Mouse (Mus musculus) erythroblast, embryonic 14.5 days (primary cell): ENCODE results near the gene Rps6kb1. TPM values are rescaled to one million over a fixed set of nuclear protein-coding genes. Genes with fewer than 3 reads are reported as not detected.

Experiments used
- H3K27me3 ChIP-seq: 2 replicates; pipeline ENCODE4 v1.6.1; 2012; ENCODE audit warnings: inconsistent platforms; ENCODE audit not compliant: control insufficient read depth
- H3K36me3 ChIP-seq: 2 replicates; pipeline ENCODE4 v1.6.1; 2012; ENCODE audit warnings: mild to moderate bottlenecking, inconsistent platforms; ENCODE audit not compliant: control insufficient read depth
- H3K4me1 ChIP-seq: 2 replicates; pipeline ENCODE4 v1.6.1; 2012; ENCODE audit warnings: inconsistent platforms; ENCODE audit not compliant: control insufficient read depth
- H3K4me3 ChIP-seq: replicated peaks from 2 replicates; pipeline ENCODE3; 2012; ENCODE audit warnings: moderate library complexity, mild to moderate bottlenecking, inconsistent platforms
- H3K9me3 ChIP-seq: 2 replicates; pipeline ENCODE4 v1.6.1; 2012; ENCODE audit warnings: low read length, inconsistent platforms, mixed read lengths; ENCODE audit not compliant: control insufficient read depth
- GATA1 ChIP-seq: IDR thresholded peaks from 2 replicates; pipeline ENCODE4 v1.6.1; 2012; ENCODE audit warnings: low read length, inconsistent platforms, mixed read lengths
- TAL1 ChIP-seq: IDR thresholded peaks from 3 replicates; pipeline ENCODE4 v1.6.1; 2012; ENCODE audit warnings: low read length, inconsistent platforms, mixed read lengths
- polyA plus RNA-seq: library from polyadenylated mRNA; stranded (reverse); fragments of >175 nt; gene quantifications from 2 replicates; pipeline ENCODE4 v1.2.3, GENCODE M21; 2012

Rps6kb1 gene
- polyA plus RNA-seq, 1 experiment, result 1.4 TPM

DNA sequence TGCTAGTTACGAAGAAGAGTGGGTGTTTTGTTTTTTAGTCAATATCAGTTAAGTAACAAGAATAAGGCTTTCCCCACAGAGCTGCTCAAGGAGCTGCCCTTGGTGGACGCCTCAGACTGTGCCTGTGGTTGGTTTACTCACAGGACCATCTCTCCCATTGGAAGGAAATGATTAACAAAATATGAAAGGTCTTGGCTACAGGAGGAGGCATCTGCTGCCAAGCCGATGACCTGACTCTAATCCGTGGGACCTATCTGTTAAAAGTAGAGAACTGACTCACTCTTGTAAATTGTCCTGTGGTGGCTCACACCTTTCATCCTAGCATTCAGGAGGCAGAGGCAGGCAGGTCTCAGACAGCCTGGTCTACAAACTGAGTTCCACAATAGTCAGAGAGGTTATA is 17.1 kb downstream of the Rps6kb1 start:
- no peaks in the 10 kb centered on the region for H3K9me3 ChIP-seq
- peaks cover 91% of the 10 kb centered on the region for H3K36me3 ChIP-seq
- no peaks in the 10 kb centered on the region for H3K27me3 ChIP-seq
- H3K4me1 ChIP-seq, result no peaks in the 10 kb centered on the region
- TF ChIP-seq GATA1 (no peak), TAL1 (no peak)
- H3K4me3 ChIP-seq, result no peak overlapping the region

DNA sequence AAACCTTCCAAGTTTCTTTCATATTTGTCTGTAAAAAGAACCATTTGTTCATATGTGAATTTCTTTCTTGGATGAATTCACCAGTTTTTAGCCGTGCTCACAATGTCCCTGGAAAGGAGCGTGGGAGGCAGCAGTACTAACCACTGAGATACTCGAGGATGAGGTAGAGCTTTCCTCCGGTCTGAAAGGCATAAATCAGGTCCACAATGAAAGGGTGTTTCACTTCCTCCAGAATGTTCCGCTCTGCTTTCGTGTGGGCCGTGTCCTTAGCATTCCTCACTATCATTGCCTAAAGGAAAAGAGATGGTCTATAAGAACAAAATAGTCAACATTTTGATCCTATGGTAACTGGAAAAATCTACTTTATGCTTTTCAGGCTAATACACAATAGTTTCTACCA is 24.9 kb downstream of the Rps6kb1 start:
- peaks cover 92% of the 10 kb centered on the region for H3K36me3 ChIP-seq
- TF ChIP-seq GATA1 (no peak), TAL1 (no peak)

DNA sequence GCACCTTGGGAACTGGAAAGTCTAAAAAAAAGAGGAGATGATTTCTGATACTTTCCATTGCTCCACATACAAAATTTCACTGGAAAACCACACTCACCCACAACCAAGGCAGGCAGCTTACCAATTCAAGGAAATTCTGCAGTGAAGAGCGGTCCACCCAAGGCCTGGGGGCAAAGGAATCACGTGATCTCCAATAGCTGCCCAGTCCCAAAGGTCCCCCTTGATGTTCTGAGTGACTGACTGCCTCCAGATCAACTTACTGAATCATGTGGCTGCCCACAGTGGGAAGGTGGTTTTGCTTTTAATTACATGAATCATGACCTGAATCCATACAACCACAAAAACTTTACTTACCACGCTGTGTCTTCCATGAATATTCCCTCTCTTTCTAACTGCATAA is 27.4 kb downstream of the Rps6kb1 start:
- Histone ChIP-seq H3K4me3 (no peak overlapping the region), H3K9me3 (0 out of 2 replicates have a peak, but pooled peaks cover 3% of the 10 kb centered on the region), H3K4me1 (no peaks in the 10 kb centered on the region), H3K27me3 (no peaks in the 10 kb centered on the region), H3K36me3 (peaks cover 92% of the 10 kb centered on the region)
- TF ChIP-seq TAL1 (no peak), GATA1 (no peak)

More for the DNA sequence above, 24.9 kb downstream of the Rps6kb1 start:
- Histone ChIP-seq H3K4me1 (no peaks in the 10 kb centered on the region), H3K9me3 (0 out of 2 replicates have a peak, but pooled peaks cover 3% of the 10 kb centered on the region), H3K27me3 (no peaks in the 10 kb centered on the region), H3K4me3 (no peak overlapping the region)

DNA sequence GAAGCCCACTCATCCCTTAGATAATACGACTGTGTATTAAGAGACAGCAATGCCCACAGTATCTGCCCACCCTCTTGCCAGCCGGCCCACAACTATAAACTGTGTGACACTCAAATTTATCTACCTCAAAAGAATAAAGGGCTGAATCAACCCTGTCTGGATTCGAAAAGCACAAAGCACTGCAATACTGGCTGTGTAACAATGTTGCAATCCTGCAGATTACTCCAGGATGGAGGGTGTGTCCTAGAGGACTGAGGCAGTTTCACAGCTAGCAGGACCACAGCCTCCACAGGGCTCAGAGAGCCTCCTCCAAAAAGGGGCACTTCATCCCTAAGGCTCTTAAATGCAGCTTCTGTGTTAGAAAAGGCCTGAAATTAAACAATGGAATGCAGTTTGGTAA is 28.0 kb downstream of the Rps6kb1 start:
- Histone ChIP-seq H3K4me3 (no peak overlapping the region), H3K36me3 (peaks cover 92% of the 10 kb centered on the region), H3K4me1 (no peaks in the 10 kb centered on the region), H3K27me3 (no peaks in the 10 kb centered on the region), H3K9me3 (0 out of 2 replicates have a peak, but pooled peaks cover 3% of the 10 kb centered on the region)
- no peak for TF ChIP-seq GATA1
- no peak for TF ChIP-seq TAL1

DNA sequence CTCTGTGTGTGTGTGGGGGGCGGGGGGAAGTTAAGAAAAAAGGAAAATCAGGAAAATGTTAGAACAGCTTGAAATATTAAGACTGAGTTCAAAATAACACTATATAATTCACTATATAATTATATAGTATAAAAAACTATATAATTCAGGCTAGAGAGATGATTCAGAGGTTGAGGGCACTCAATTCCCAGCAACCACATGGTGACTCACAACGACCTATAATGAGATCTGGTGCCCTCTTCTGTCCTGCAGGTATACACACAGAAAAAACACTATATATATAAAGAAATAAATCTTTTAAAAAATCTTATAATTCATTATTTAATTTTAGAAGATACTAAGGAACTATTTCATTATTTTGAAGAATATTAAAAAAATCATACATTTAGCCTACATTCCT is 36.6 kb downstream of the Rps6kb1 start:
- no peaks in the 10 kb centered on the region for H3K27me3 ChIP-seq
- H3K4me3 ChIP-seq, result no peak overlapping the region
- no peaks in the 10 kb centered on the region for H3K9me3 ChIP-seq
- peaks cover 92% of the 10 kb centered on the region for H3K36me3 ChIP-seq
- no peaks in the 10 kb centered on the region for H3K4me1 ChIP-seq
- no peak for TF ChIP-seq TAL1
- TF ChIP-seq GATA1, result no peak

DNA sequence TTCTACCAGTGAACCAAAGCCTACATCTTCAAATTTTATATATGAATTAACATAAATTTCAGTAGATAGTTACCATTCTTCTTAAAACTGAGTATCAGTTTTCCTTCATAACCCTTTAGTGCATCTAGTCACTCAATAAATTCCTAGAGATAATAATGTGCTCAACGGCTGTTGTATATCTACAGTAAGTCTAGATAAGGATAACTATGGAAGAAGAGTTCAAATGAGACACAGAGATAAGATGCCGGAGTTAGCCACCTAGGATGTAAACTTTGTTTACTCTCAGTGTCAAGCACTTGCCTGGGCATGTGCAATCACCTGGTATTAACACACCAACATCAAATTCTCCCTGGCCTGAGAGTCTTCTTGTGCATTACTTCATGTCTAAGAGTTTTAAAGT is 37.3 kb downstream of the Rps6kb1 start:
- Histone ChIP-seq H3K4me3 (no peak overlapping the region), H3K4me1 (no peaks in the 10 kb centered on the region), H3K9me3 (no peaks in the 10 kb centered on the region), H3K27me3 (no peaks in the 10 kb centered on the region), H3K36me3 (peaks cover 92% of the 10 kb centered on the region)
- TF ChIP-seq GATA1, result no peak
- no peak for TF ChIP-seq TAL1

DNA sequence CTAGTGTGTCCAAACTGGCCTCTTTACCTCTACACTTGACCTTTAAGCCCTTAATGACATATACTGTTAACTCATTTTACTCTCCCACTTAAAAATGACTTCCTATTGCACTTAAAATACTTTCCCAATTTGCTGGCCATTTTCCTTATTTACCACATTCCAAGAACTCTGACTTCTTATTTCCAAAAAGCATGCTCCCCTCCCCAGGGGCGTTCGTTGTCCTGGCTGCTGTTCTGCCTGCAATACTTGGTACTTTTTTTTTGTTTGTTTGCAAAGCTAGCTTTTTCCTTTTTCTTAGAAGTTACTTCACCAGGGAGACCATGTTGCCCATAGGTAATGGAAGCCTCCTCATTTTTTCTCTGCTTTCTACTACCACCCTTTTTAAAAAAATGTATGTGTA is 41.5 kb downstream of the Rps6kb1 start:
- no peaks in the 10 kb centered on the region for H3K9me3 ChIP-seq
- H3K27me3 ChIP-seq, result no peaks in the 10 kb centered on the region
- H3K36me3 ChIP-seq, result peaks cover 81% of the 10 kb centered on the region
- H3K4me1 ChIP-seq, result no peaks in the 10 kb centered on the region; the same call in 1 of the 2 replicates
- TF ChIP-seq GATA1 (no peak), TAL1 (no peak)
- no peak overlapping the region for H3K4me3 ChIP-seq

DNA sequence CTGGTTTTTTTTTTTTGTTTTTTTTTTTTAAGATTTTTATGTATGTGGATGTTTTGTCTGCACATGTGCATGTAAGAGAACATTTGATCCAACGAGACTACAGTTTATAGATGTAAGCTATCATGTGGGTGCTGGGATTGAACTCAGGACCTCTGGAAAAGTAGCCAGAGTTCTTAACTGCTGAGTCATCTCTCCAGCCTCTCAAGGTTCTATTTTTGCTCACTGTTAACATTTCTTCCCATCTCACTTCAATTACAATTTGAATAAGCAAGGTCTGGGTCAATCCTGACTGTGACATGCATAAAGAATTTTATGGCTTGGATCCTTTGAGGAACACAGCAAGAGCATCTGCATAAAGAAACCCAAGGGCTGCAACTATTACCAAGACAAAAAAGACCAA is 43.8 kb downstream of the Rps6kb1 start:
- Histone ChIP-seq H3K9me3 (no peaks in the 10 kb centered on the region), H3K36me3 (peaks cover 78% of the 10 kb centered on the region), H3K4me3 (no peak overlapping the region), H3K4me1 (no peaks in the 10 kb centered on the region; the same call in 1 of the 2 replicates), H3K27me3 (no peaks in the 10 kb centered on the region)
- no peak for TF ChIP-seq GATA1
- no peak for TF ChIP-seq TAL1

DNA sequence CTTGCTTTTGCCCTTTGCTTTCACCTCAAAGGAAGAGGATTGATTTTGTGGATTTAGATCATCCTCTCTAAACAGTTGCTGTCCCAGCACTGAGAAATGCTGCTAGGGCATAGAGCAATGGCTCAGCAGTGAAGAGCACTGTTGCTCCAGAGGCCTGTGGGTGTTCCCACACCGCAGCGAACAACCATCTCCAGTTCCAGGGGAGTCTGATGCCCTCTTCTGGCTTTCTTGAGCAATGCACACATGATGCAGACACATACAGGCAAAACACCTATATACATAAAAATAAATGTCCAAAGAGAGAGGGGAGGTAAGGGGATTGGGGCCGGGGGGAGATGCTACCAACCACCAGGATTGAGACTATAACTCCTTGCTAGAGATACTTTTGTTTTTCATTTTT is 46.7 kb downstream of the Rps6kb1 start:
- Histone ChIP-seq H3K27me3 (no peaks in the 10 kb centered on the region), H3K36me3 (peaks cover 74% of the 10 kb centered on the region), H3K4me3 (no peak overlapping the region), H3K4me1 (no peaks in the 10 kb centered on the region; the same call in 1 of the 2 replicates), H3K9me3 (no peaks in the 10 kb centered on the region)
- no peak for TF ChIP-seq GATA1

DNA sequence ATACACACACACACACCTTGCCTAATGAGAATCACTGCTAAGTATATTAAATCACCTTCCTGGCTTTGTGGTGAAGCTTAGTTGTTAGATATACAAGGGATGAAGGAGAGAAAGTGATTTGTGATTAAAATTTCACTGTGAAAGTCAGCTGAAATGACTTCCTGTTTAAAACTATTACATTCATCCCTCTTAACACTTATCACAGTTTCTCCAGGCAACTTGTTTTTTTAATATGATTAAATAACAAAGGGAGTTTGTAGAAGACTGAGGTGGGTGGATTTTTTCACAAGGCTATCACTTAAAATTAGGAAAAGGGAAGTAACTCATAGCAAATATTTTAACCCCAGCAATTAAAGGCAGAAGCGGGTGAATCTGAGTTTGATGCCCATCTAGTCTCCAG is 47.2 kb downstream of the Rps6kb1 start:
- Histone ChIP-seq H3K4me3 (no peak overlapping the region), H3K9me3 (no peaks in the 10 kb centered on the region), H3K27me3 (no peaks in the 10 kb centered on the region), H3K4me1 (no peaks in the 10 kb centered on the region; the same call in 1 of the 2 replicates), H3K36me3 (peaks cover 74% of the 10 kb centered on the region)
- TF ChIP-seq GATA1 (no peak), TAL1 (no peak)
